Mouse (Mus musculus) stomach, embryonic 14.5 days (tissue): ENCODE results near the gene Ehd4. TPM values are rescaled to one million over a fixed set of nuclear protein-coding genes. Genes with fewer than 3 reads are reported as not detected.

ENCODE experiments used
- ATAC-seq: fragments of 200-750 bp; cut with Nextera tagmentation; 2 replicates; pipeline ENCODE4 v1.8.0; 2017; ENCODE audit warnings: low read depth, moderate TSS enrichment; ENCODE audit not compliant: insufficient number of reproducible peaks, insufficient read depth, low FRiP score
- H3K27ac ChIP-seq: fragments of 300-500 bp; sonication (generic); 2 replicates; pipeline ENCODE4 v1.5.1; 2014; ENCODE audit warnings: mild to moderate bottlenecking, low read length, moderate library complexity, mixed read lengths
- H3K27me3 ChIP-seq: fragments of 300-500 bp; sonication (generic); 2 replicates; pipeline ENCODE4 v1.6.1; 2014; ENCODE audit warnings: low read length, control low read depth, mixed read lengths; ENCODE audit not compliant: control insufficient read depth, insufficient read depth
- H3K36me3 ChIP-seq: fragments of 300-500 bp; sonication (generic); 2 replicates; pipeline ENCODE4 v1.6.1; 2014; ENCODE audit warnings: mild to moderate bottlenecking, control low read depth, low read length, moderate library complexity, mixed read lengths; ENCODE audit not compliant: control insufficient read depth, insufficient read depth
- H3K4me1 ChIP-seq: fragments of 300-500 bp; sonication (generic); 2 replicates; pipeline ENCODE4 v1.6.1; 2014; ENCODE audit warnings: low read length, control low read depth, mixed read lengths; ENCODE audit not compliant: control insufficient read depth, insufficient read depth
- H3K4me2 ChIP-seq: fragments of 300-500 bp; sonication (generic); replicated peaks from 2 replicates; pipeline ENCODE4 v1.6.1; 2014; ENCODE audit warnings: low read depth, low read length, control low read depth
- H3K4me3 ChIP-seq: fragments of 300-500 bp; sonication (generic); 2 replicates; pipeline ENCODE4 v1.5.1; 2014; ENCODE audit warnings: low read depth, low read length, control low read depth
- H3K9ac ChIP-seq: fragments of 300-500 bp; sonication (generic); replicated peaks from 2 replicates; pipeline ENCODE4 v1.6.1; 2014; ENCODE audit warnings: low read depth, mild to moderate bottlenecking, control low read depth, low read length, moderate library complexity, mixed read lengths
- H3K9me3 ChIP-seq: fragments of 300-500 bp; sonication (generic); 2 replicates; pipeline ENCODE4 v1.6.1; 2016; ENCODE audit warnings: low read depth, low read length, control low read depth; ENCODE audit not compliant: control insufficient read depth
- WGBS: fragments of 180-500 bp; shearing (Covaris S2); extraction: QIAGEN DNeasy Blood & Tissue Kit; methylation state at CpG from one replicate; pipeline ENCODE4 v1.1.7; 2014; 5-methylcytosine and 5-hydroxymethylcytosine counted together
- polyA plus RNA-seq: library from polyadenylated mRNA; unstranded; fragments of >200 nt; fragmentation: Nextera tagmentation; extraction: Ambion mirVana; gene quantifications from 2 replicates; pipeline ENCODE4 v1.2.1, GENCODE M21; 2014

Ehd4 gene
- polyA plus RNA-seq, 1 experiment from 2014 or later: 32.8 TPM

- Histone ChIP-seq H3K4me1 (no peaks in the 10 kb centered on the region), H3K36me3 (no peaks in the 10 kb centered on the region), H3K9ac (no peak overlapping the region), H3K9me3 (no peaks in the 10 kb centered on the region), H3K4me3 (no peak overlapping the region), H3K27ac (no peak overlapping the region), H3K27me3 (no peaks in the 10 kb centered on the region), H3K4me2 (no peak overlapping the region)
- no peak for ATAC-seq
- 83% methylated on average over 1 of the region's 1 CpGs for WGBS
Observed at GRCm38 (mm10) chr2:120139091-120139490, 15.3 kb downstream of the Ehd4 start.

- Histone ChIP-seq H3K36me3 (no peaks in the 10 kb centered on the region), H3K4me3 (no peak overlapping the region), H3K27ac (no peak overlapping the region), H3K4me1 (no peaks in the 10 kb centered on the region), H3K9me3 (no peaks in the 10 kb centered on the region), H3K9ac (no peak overlapping the region), H3K4me2 (no peak overlapping the region), H3K27me3 (no peaks in the 10 kb centered on the region)
- WGBS: 69% methylated on average over 5 of the region's 5 CpGs
- no peak for ATAC-seq
Observed at GRCm38 (mm10) chr2:120137281-120137680, 17.1 kb downstream of the Ehd4 start.

GRCm38 (mm10) chr2:120134453-120135075 lies 19.8 kb downstream of the Ehd4 start:
- Histone ChIP-seq H3K27me3 (no peaks in the 10 kb centered on the region), H3K9me3 (no peaks in the 10 kb centered on the region), H3K4me3 (no peak overlapping the region), H3K4me2 (no peak overlapping the region), H3K9ac (no peak overlapping the region), H3K27ac (no peak overlapping the region), H3K4me1 (peaks cover 4% of the 10 kb centered on the region; the same call in 1 of the 2 replicates), H3K36me3 (no peaks in the 10 kb centered on the region)
- ATAC-seq: no peak

- no peak overlapping the region for H3K4me3 ChIP-seq
- H3K4me2 ChIP-seq: no peak overlapping the region
- 56% methylated on average over 1 of the region's 1 CpGs for WGBS
- H3K9ac ChIP-seq: no peak overlapping the region
- peaks cover 19% of the 10 kb centered on the region; the same call in 1 of the 2 replicates for H3K4me1 ChIP-seq
- H3K36me3 ChIP-seq: no peaks in the 10 kb centered on the region
- no peak overlapping the region for H3K27ac ChIP-seq
- no peaks in the 10 kb centered on the region for H3K9me3 ChIP-seq
- H3K27me3 ChIP-seq: no peaks in the 10 kb centered on the region
- no peak for ATAC-seq
Observed at GRCm38 (mm10) chr2:120131881-120132280, 22.5 kb downstream of the Ehd4 start.

DNA sequence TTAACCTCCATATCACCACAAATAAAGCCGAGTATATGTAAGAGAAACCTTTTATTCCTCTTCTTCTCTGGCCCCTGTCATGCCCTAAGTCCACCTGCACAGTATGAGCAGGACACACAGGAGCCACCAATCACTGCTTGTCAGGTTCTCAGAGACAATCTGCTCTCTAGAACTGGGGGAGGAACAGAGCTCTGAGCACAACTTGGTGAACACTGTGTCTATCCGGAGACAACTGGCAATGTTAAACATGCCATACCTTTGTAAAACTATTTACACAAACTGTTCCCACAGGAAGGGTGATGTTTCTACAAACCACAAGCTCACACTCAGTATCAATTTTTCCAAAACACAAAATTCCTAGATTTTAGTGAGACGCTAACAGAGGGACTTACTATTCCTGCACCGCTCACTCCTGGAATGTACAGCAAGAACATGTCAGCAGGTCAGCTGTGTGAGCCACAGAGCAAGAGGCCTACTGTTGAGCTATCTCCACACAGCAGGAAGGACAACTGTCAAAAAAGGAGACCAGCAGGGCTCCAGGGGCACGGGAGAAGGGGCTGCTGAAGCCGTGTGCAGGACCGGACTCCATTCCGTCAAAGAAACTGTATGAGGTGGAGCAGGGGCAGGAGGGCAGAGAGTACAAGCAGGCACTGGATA lies 25.0 kb downstream of the Ehd4 start:
- WGBS: 45% methylated on average over 8 of the region's 8 CpGs

DNA sequence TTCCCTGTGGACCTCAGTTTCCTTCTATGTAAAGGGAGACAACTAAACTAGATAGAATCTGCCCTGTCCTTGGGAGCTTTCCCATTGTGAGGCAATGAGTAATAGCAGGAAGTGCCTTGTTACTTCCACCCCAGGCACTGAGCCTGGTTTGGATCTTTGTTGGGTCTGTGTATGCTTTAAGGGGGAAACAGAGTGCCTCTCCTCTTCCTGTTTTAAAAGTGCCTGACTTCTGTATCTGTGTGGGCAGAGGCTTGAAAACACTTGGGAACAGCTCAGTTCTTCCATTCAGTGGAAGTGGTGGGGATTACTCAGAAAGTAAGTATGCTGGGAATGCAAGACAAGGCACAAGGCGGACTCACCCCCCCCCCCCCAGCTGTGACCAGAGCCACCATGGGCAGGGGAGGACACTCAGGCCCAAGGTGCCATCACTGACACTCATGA lies 25.8 kb downstream of the Ehd4 start:
- H3K27me3 ChIP-seq: no peaks in the 10 kb centered on the region
- peak overlapping the region; percentile 53; the same call in 1 of the 2 replicates for H3K27ac ChIP-seq
- no peak overlapping the region for H3K4me3 ChIP-seq
- H3K9me3 ChIP-seq: no peaks in the 10 kb centered on the region
- no peaks in the 10 kb centered on the region for H3K36me3 ChIP-seq
- no peak overlapping the region for H3K4me2 ChIP-seq
- WGBS: 27% methylated on average over 1 of the region's 1 CpGs
- H3K9ac ChIP-seq: no peak overlapping the region
- H3K4me1 ChIP-seq: peaks cover 19% of the 10 kb centered on the region; the same call in 1 of the 2 replicates
- ATAC-seq: peak; percentile 46; the same call in 1 of the 2 replicates

More for the DNA sequence above, 25.0 kb downstream of the Ehd4 start:
- H3K4me2 ChIP-seq: no peak overlapping the region
- no peak for ATAC-seq
- H3K9me3 ChIP-seq: no peaks in the 10 kb centered on the region
- no peaks in the 10 kb centered on the region for H3K27me3 ChIP-seq
- H3K36me3 ChIP-seq: no peaks in the 10 kb centered on the region
- H3K27ac ChIP-seq: peak overlapping the region; percentile 53; the same call in 1 of the 2 replicates
- H3K4me1 ChIP-seq: peaks cover 19% of the 10 kb centered on the region; the same call in 1 of the 2 replicates
- H3K4me3 ChIP-seq: no peak overlapping the region
- no peak overlapping the region for H3K9ac ChIP-seq

- Histone ChIP-seq H3K27ac (peak overlapping the region; percentile 53; the same call in 1 of the 2 replicates), H3K9ac (no peak overlapping the region), H3K4me3 (no peak overlapping the region), H3K36me3 (no peaks in the 10 kb centered on the region), H3K4me1 (peaks cover 19% of the 10 kb centered on the region; the same call in 1 of the 2 replicates), H3K9me3 (no peaks in the 10 kb centered on the region), H3K27me3 (no peaks in the 10 kb centered on the region), H3K4me2 (no peak overlapping the region)
- no peak for ATAC-seq
Observed at GRCm38 (mm10) chr2:120128011-120128410, 26.4 kb downstream of the Ehd4 start.

- Histone ChIP-seq H3K27ac (no peak overlapping the region), H3K27me3 (no peaks in the 10 kb centered on the region), H3K9ac (no peak overlapping the region), H3K9me3 (no peaks in the 10 kb centered on the region), H3K4me3 (no peak overlapping the region), H3K36me3 (no peaks in the 10 kb centered on the region), H3K4me2 (no peak overlapping the region), H3K4me1 (peaks cover 19% of the 10 kb centered on the region; the same call in 1 of the 2 replicates)
- no peak for ATAC-seq
- 87% methylated on average over 1 of the region's 1 CpGs for WGBS
Observed at GRCm38 (mm10) chr2:120126901-120127300, 27.5 kb downstream of the Ehd4 start.
